Mouse (Mus musculus) mouse trophoblast stem cell (cell line): ENCODE data around the gene Cyp2c67.
"Not testable (repeated sequence)": the region's sequence is repeated elsewhere in the genome, so short reads cannot be mapped to it uniquely, and the experiment has no call there.

ENCODE experiments used
- in situ Hi-C, 2 experiments: fragments of 300-500 bp; cut with MseI, MboI; formaldehyde crosslinking; loops; 2 replicates in 1 of 2; 3 replicates in 1 of 2; pipeline ENCODE4 v1.15.1; 2025

The Cyp2c67 gene

GRCm38 (mm10) chr19:39648938-39649337, at the start of gene Cyp2c67:
Gene Cyp2c67 (minus strand): TSS chr19:39649051.
- in situ Hi-C loops = no loop called here

GRCm38 (mm10) chr19:39665650-39666049, 16.8 kb upstream of the Cyp2c67 start:
- in situ Hi-C loops = not testable (repeated sequence)

DNA sequence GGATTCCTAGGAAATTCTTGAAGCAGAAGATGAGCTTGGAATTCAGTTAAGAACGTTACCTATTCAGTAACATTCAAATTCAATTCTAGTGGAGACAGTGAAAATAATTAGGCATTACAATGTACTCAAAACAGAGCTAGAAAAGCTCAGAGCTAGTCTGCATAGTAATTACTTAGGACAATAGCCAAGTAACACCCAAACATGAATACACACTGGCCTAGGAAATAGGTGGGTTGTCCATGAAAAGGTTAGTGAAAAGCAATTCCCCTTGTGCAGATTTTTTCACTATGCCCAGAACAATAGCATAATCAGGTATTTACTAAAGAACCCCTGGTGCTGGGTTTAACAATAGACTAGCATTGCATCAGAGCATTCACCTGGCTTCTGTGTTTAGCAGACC, 3.5 kb upstream of the Cyp2c67 start:
- in situ Hi-C loops = no loop called here

DNA sequence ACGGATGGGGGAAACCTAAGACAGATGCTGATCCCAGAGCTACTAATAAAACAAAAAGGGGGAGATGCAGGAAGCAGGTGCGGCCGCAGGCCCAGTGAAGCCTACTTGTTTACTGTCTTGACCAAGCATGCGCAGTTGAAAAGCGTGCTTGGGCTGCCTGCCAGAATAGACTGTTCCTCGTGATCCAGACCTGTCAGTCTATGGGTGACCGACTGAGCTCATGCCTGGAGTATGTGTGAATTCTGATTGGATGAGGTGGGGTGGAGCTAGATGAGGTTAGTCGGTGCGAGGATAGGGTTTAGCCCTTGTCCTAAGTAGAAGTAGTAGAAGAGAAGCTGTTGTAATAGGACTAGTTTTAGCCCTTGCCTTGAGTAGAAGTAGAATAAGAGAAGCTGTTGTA, 1.3 kb downstream of the Cyp2c67 start:
- in situ Hi-C loops = no loop called here

DNA sequence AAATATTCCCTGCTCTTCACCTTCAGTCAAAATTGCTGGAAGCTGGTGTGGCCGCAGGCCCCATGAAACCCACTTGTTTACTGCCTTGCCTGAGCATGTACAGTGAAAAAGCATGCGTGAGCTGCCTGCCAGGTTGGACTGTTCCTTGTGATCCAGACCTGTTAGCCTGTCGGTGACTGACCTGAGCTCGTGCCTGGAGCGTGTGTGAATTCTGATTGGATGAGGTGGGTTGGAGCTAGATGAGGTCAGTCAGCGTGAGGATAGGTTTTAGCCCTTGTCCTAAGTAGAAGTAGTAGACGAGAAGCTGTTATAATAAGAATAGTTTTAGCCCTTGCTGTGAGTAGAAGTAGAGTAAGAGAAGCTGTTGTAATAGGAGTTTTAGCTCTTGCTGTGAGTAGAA, 4.3 kb downstream of the Cyp2c67 start:
- in situ Hi-C loops = not testable (repeated sequence)
